Mouse (Mus musculus) liver, embryonic 14.5 days (tissue): ENCODE data around the gene Nrap. TPM values are rescaled to one million over a fixed set of nuclear protein-coding genes. Genes with fewer than 3 reads are reported as not detected.
"Not testable (repeated sequence)": the region's sequence is repeated elsewhere in the genome, so short reads cannot be mapped to it uniquely, and the experiment has no call there.

Source experiments
- ATAC-seq: fragments of 200-750 bp; cut with Nextera tagmentation; 2 replicates; pipeline ENCODE4 v1.8.0; 2017; ENCODE audit warnings: moderate number of reproducible peaks, mild to moderate bottlenecking, moderate library complexity; ENCODE audit not compliant: insufficient read depth
- DNase-seq, 3 experiments: peaks; one replicate each; pipeline ENCODE4 v3.0.0-alpha.2; 2012 to 2013; ENCODE audit warnings: low read depth in 3 of 3, low spot score in 3 of 3
- H3K27ac ChIP-seq: fragments of 300-500 bp; sonication (generic); 2 replicates; pipeline ENCODE4 v1.5.1; 2014; ENCODE audit warnings: moderate library complexity, mild to moderate bottlenecking, control low read depth, inconsistent platforms
- H3K27me3 ChIP-seq: fragments of 300-500 bp; sonication (generic); 2 replicates; pipeline ENCODE4 v1.6.1; 2014; ENCODE audit warnings: mild to moderate bottlenecking, low read length, moderate library complexity; ENCODE audit not compliant: control insufficient read depth, insufficient read depth
- H3K36me3 ChIP-seq: fragments of 300-500 bp; sonication (generic); replicated peaks from 2 replicates; pipeline ENCODE4 v1.6.1; 2014; ENCODE audit warnings: low read depth; ENCODE audit not compliant: control insufficient read depth, insufficient read depth
- H3K4me1 ChIP-seq, 2 experiments: fragments of 200-500 bp in 1 of 2; fragments of 300-500 bp in 1 of 2; sonication (generic) in 1 of 2; replicated peaks; 2 replicates each; pipeline ENCODE4 v1.6.1; 2012 to 2014; ENCODE audit warnings: antibody characterized with exemption in 1 of 2, inconsistent platforms in 1 of 2, low read length in 1 of 2; ENCODE audit not compliant: control insufficient read depth in 2 of 2, insufficient read depth in 2 of 2
- H3K4me2 ChIP-seq: fragments of 300-500 bp; sonication (generic); 2 replicates; pipeline ENCODE4 v1.6.1; 2014; ENCODE audit warnings: low read depth, mild to moderate bottlenecking, control low read depth, moderate library complexity
- H3K4me3 ChIP-seq, 2 experiments: fragments of 200-500 bp in 1 of 2; fragments of 300-500 bp in 1 of 2; sonication (generic) in 1 of 2; 2 replicates each; pipeline ENCODE4 v1.5.1; 2012 to 2014; ENCODE audit warnings: low read depth in 2 of 2, low read length in 2 of 2, mild to moderate bottlenecking in 2 of 2, control low read depth in 1 of 2, inconsistent platforms in 1 of 2, moderate library complexity in 1 of 2; ENCODE audit not compliant: insufficient read depth in 1 of 2
- H3K9ac ChIP-seq: fragments of 300-500 bp; sonication (generic); replicated peaks from 2 replicates; pipeline ENCODE4 v1.6.1; 2014; ENCODE audit warnings: mild to moderate bottlenecking, control low read depth, moderate library complexity
- H3K9me3 ChIP-seq: fragments of 300-500 bp; sonication (generic); 2 replicates; pipeline ENCODE4 v1.6.1; 2016; ENCODE audit warnings: low read length, mixed read lengths; ENCODE audit not compliant: control insufficient read depth
- CTCF ChIP-seq: IDR thresholded peaks from 2 replicates; pipeline ENCODE4 v1.5.1; 2016; ENCODE audit warnings: antibody characterized with exemption, low read depth, control low read depth
- EP300 ChIP-seq: IDR thresholded peaks from 2 replicates; pipeline ENCODE4 v1.6.1; 2016; ENCODE audit warnings: antibody characterized with exemption, low read depth
- WGBS: fragments of 180-500 bp; shearing (Covaris S2); extraction: QIAGEN DNeasy Blood & Tissue Kit; methylation state at CpG from one replicate; pipeline ENCODE4 v1.1.7; 2014; ENCODE audit not compliant: insufficient replicate concordance; 5-methylcytosine and 5-hydroxymethylcytosine counted together
- polyA plus RNA-seq, 2 experiments: library from polyadenylated mRNA; depleted of rRNA in 1 of 2; stranded (reverse) in 1 of 2; unstranded in 1 of 2; fragments of >200 nt; fragmentation: Nextera tagmentation in 1 of 2; extraction: Ambion mirVana in 1 of 2; gene quantifications; 2 replicates each; pipeline versions ENCODE4 v1.2.1 to v1.2.3; 2012 to 2014

The Nrap gene
- polyA plus RNA-seq, 2 experiments = 0.05 to 0.10 TPM

DNA sequence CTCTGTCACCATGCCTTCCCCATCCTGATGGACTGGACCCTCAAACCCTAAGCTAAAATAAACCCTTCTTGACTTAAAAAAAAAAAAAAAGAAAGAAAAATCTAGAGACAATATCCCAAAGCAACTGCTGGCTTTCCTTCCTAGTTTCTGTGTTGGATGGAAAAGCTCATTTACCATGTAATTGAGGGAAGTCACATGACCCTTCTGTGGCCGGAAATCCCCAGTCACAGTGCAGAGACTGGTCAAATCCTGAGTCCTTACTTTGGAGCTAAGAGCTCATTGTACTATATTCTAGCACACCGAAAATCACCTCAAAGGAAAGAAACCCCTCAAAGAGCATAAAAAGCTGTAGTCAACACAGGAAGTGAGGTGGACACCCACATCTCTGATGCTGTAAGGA is 30.9 kb downstream of the Nrap start:
- 45% methylated on average over 2 of the region's 2 CpGs for WGBS
- Histone ChIP-seq H3K9me3 (no peaks in the 10 kb centered on the region), H3K27ac (no peak overlapping the region), H3K4me3 (no peak overlapping the region), H3K9ac (no peak overlapping the region), H3K27me3 (no peaks in the 10 kb centered on the region), H3K36me3 (no peaks in the 10 kb centered on the region), H3K4me1 (no peaks in the 10 kb centered on the region), H3K4me2 (no peak overlapping the region)
- ATAC-seq = no peak
- no peak for DNase-seq
- TF ChIP-seq CTCF (no peak), EP300 (no peak)

GRCm38 (mm10) chr19:56357374-56357708 is 32.5 kb downstream of the Nrap start:
- not testable (repeated sequence) for H3K36me3 ChIP-seq, H3K9me3 ChIP-seq, DNase-seq, ATAC-seq, H3K9ac ChIP-seq, H3K27me3 ChIP-seq, H3K4me2 ChIP-seq, H3K4me1 ChIP-seq, H3K4me3 ChIP-seq, H3K27ac ChIP-seq
- 46% methylated on average over 2 of the region's 2 CpGs for WGBS

DNA sequence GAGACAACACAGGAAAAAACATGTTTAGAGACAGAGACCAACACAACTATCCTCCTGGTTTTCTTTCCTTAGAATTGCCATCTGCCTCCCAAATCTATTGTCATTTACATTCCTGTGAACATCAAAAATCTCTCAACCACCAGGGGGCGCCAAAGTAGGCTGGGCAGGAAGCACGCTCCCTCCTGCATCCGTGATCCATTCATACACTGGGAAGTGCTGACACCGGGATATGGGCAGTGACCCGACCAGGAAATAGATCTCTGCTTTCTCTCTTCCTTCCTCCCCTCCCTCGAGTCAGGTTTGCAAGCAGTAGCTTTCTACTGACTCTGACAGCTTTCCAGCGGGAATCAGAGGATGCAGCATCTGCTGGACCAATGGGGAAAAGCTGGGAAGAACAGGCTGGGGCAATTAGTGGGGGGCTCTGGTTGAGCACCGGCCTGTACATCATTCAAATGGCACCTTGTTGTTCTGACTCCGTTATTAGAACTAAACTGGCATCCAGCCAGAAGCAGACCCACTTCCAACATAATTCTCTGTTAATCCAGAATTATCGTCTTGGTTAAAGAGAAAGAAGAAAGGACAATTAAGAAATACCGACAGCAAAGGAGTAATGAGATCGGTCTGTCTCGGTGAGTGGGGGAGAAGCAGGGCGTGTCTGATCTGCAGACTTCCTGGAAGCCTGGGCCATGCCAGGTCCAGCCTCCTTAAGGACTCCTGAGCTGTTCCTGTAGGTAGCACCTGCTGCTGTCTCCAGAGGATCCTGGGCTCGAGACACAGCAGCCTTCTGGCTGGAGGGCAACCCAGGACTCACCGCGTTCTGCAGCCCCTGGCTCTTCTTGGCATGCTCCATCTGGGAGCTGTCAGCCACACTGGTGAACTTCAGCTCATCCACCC is 33.1 kb downstream of the Nrap start:
- TF ChIP-seq CTCF (peak; percentile 95), EP300 (no peak)
- Histone ChIP-seq H3K4me2 (no peak overlapping the region), H3K9me3 (no peaks in the 10 kb centered on the region), H3K27me3 (no peaks in the 10 kb centered on the region), H3K36me3 (no peaks in the 10 kb centered on the region), H3K4me3 (no peak overlapping the region), H3K4me1 (no peaks in the 10 kb centered on the region), H3K27ac (no peak overlapping the region), H3K9ac (no peak overlapping the region)
- no peak for ATAC-seq
- 33% methylated on average over 17 of the region's 17 CpGs for WGBS
- peak; percentile 30 to 44 (median 42) for DNase-seq

DNA sequence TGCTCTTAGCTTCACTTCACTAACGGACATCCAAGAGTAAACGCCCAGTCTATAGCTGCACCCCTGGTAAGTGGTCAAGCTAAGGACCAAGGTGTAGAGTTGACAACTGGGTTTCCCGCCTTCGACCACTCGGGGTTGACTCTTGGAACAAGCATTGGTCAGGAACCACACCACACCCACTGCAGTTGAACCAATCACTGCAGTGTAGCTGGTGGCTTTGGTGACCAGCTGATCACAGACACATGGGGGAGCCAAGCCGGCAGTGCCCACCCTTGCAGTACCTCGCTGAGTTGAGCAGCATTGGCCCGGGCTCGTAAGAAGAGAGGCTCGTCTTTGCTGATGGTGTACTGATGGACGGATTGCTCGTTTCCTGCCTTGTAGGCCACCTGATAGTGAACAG is 34.6 kb downstream of the Nrap start:
- TF ChIP-seq EP300 (no peak), CTCF (no peak)
- no peaks in the 10 kb centered on the region for H3K4me1 ChIP-seq

DNA sequence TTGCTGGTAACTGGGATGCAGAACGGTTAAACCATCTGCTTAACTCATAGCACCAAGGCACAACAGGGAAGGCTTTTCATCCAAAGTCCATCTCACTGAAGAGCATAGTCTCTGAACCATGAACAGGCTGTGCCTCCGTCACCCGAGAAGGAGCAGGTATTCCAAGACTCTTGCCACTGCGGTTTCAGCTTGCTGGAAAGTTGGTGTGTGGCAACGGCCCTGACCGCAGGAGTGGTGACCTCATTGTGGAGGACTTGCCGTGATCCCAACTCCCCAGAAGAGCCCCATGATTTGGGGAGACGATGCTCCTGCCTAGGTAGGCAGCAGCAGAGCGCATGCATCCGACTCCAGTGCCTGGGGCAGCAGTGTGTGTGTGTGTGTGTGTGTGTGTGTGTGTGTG is 36.1 kb downstream of the Nrap start:
- DNase-seq = no peak
- 73% methylated on average over 10 of the region's 10 CpGs for WGBS
- H3K9me3 ChIP-seq = no peaks in the 10 kb centered on the region

More for the DNA sequence above, 34.6 kb downstream of the Nrap start:
- H3K9ac ChIP-seq = no peak overlapping the region
- no peaks in the 10 kb centered on the region for H3K9me3 ChIP-seq
- no peaks in the 10 kb centered on the region for H3K36me3 ChIP-seq
- no peak overlapping the region for H3K4me2 ChIP-seq
- H3K27ac ChIP-seq = no peak overlapping the region
- DNase-seq (no peak), ATAC-seq (no peak)
- no peaks in the 10 kb centered on the region for H3K27me3 ChIP-seq
- H3K4me3 ChIP-seq = no peak overlapping the region
- WGBS = 72% methylated on average over 12 of the region's 12 CpGs

More for the DNA sequence above, 36.1 kb downstream of the Nrap start:
- H3K27ac ChIP-seq = no peak overlapping the region
- no peak for TF ChIP-seq CTCF
- TF ChIP-seq EP300 = no peak
- no peak overlapping the region for H3K9ac ChIP-seq
- no peak overlapping the region for H3K4me2 ChIP-seq
- ATAC-seq = no peak
- no peaks in the 10 kb centered on the region for H3K27me3 ChIP-seq
- H3K4me1 ChIP-seq = no peaks in the 10 kb centered on the region
- H3K36me3 ChIP-seq = no peaks in the 10 kb centered on the region
- H3K4me3 ChIP-seq = no peak overlapping the region
